In the genomic region with DNA sequence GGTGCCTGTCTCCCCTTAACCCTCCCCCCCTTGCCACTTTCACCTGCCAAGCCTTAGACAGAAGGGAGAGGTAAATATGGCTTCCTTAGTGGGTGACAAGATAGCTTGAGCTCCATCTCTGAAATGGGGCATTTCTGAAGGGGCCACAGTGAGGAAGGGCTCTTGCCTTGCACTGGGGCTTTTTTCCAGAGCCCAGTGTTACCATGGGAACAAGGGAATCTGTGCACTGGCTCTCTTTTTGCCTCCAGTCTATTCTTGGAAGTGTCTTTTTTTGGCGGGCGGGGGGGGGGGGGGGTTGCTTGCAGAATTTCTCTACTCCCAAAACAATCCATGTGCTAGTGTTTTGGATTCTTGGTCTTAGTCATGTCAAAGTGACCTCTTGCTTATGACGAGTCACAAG, we compare ENCODE assay signal across 20 mouse cellular contexts.
DNase-seq lines count a peak whose midpoint lies in the region; ATAC-seq and TF ChIP-seq lines count a peak whose summit lies in the region.
"Had no signal": no experiment of that assay in that cellular context is flagged by ENCODE, and none has a peak within 500 bp of the region (broad histone marks: within the 10 kb centered on the region; RNA-seq: fewer than 3 reads in every experiment).

No protein-coding gene starts in this region.

- no peak for TF ChIP-seq CTCF in hindbrain, postnatal 0 days (IDR thresholded peaks at IDR 0.05; ENCODE audit: low read depth)
- no peak for TF ChIP-seq CTCF in cortical plate, adult 2 months (IDR thresholded peaks at IDR 0.05; ENCODE audit: extremely low read depth, insufficient read depth, low read length)

- peak; percentile 37 for DNase-seq in hindbrain, postnatal 0 days (ENCODE audit: low spot score)
- DNase-seq in hindbrain, embryonic 11.5 days (ENCODE audit: low spot score): no peak
- DNase-seq in right cerebral cortex, postnatal 10 days (ENCODE audit: low spot score in 2 of 2): peak; percentile 59 to 64
- no peak for DNase-seq in right cerebral cortex, postnatal 14 days
- DNase-seq in adrenal gland, adult (ENCODE audit: inconsistent age in 2 of 2, low spot score in 1 of 2): no peak
- DNase-seq: adrenal gland, postnatal 14 days; cerebellum, adult 2 months; cerebellum, postnatal 10 days; embryo, embryonic 11 days; gastrocnemius, adult 2 months; gastrocnemius, postnatal 25 days; heart, postnatal 10 days; heart, postnatal 4 days had no signal

- no peak overlapping the region for H3K4me2 ChIP-seq in hindbrain, postnatal 0 days (ENCODE audit: low read depth, low read length)
- H3K4me2 ChIP-seq in hindbrain, embryonic 11.5 days (replicated peaks; ENCODE audit: low read depth, low read length): no peak overlapping the region
- H3K4me2 ChIP-seq: embryonic facial prominence, embryonic 15.5 days; forebrain, embryonic 15.5 days; hindbrain, embryonic 13.5 days had no signal

- H3K9ac ChIP-seq in hindbrain, postnatal 0 days (replicated peaks; ENCODE audit: low read length): no peak overlapping the region
- H3K9ac ChIP-seq in hindbrain, embryonic 11.5 days (ENCODE audit: low read depth, low read length): no peak overlapping the region
- H3K9ac ChIP-seq: embryonic facial prominence, embryonic 15.5 days; forebrain, embryonic 15.5 days; hindbrain, embryonic 13.5 days had no signal

- H3K4me3 ChIP-seq in hindbrain, postnatal 0 days (ENCODE audit: low read length): no peak overlapping the region
- H3K4me3 ChIP-seq in hindbrain, embryonic 11.5 days (ENCODE audit: low read depth, low read length): no peak overlapping the region
- H3K4me3 ChIP-seq in cortical plate, adult 2 months (ENCODE audit: insufficient read depth, low read length): no peak overlapping the region
- H3K4me3 ChIP-seq: embryonic facial prominence, embryonic 15.5 days; erythroblast, embryonic 14.5 days; forebrain, embryonic 10.5 days; forebrain, embryonic 15.5 days; gastrocnemius, adult 2 months; hindbrain, embryonic 13.5 days had no signal

- H3K36me3 ChIP-seq in hindbrain, postnatal 0 days (ENCODE audit: insufficient read depth, low read length): peaks cover under 1% of the 10 kb centered on the region
- H3K36me3 ChIP-seq in hindbrain, embryonic 11.5 days (ENCODE audit: control insufficient read depth, insufficient read depth, low read length): 0 out of 2 replicates have a peak, but pooled peaks cover 2% of the 10 kb centered on the region

- peak; percentile 34; the same call in 1 of the 2 replicates for ATAC-seq in hindbrain, postnatal 0 days
- no peak for ATAC-seq in hindbrain, embryonic 11.5 days (ENCODE audit: low FRiP score)
- ATAC-seq: forebrain, embryonic 15.5 days; intestine, embryonic 16.5 days had no signal

- H3K9me3 ChIP-seq in hindbrain, postnatal 0 days (ENCODE audit: low read length): no peaks in the 10 kb centered on the region
- H3K9me3 ChIP-seq in hindbrain, embryonic 11.5 days (ENCODE audit: control insufficient read depth, low read length): no peaks in the 10 kb centered on the region
- H3K9me3 ChIP-seq: embryonic facial prominence, embryonic 15.5 days; forebrain, embryonic 10.5 days; forebrain, embryonic 15.5 days; hindbrain, embryonic 13.5 days had no signal

- 41% methylated on average over 3 of the region's 3 CpGs for WGBS in hindbrain, postnatal 0 days
- 65% methylated on average over 3 of the region's 3 CpGs for WGBS in hindbrain, embryonic 11.5 days

- H3K4me1 ChIP-seq in hindbrain, postnatal 0 days (ENCODE audit: insufficient read depth, low read length): peaks cover 3% of the 10 kb centered on the region; the same call in 1 of the 2 replicates
- H3K4me1 ChIP-seq in hindbrain, embryonic 11.5 days (replicated peaks; ENCODE audit: control insufficient read depth, insufficient read depth, low read length): no peaks in the 10 kb centered on the region
- H3K4me1 ChIP-seq in cortical plate, adult 2 months (ENCODE audit: control insufficient read depth, insufficient read depth, low read length): peaks cover 15% of the 10 kb centered on the region

- H3K27ac ChIP-seq in hindbrain, postnatal 0 days: no peak overlapping the region
- no peak overlapping the region for H3K27ac ChIP-seq in hindbrain, embryonic 11.5 days (ENCODE audit: low read depth, low read length)
- H3K27ac ChIP-seq in cortical plate, adult 2 months (ENCODE audit: insufficient read depth, low read length): peak overlapping the region; percentile 70
- H3K27ac ChIP-seq: embryonic facial prominence, embryonic 15.5 days; forebrain, embryonic 10.5 days; forebrain, embryonic 15.5 days; hindbrain, embryonic 13.5 days had no signal

- no peak for TF ChIP-seq POLR2A in cortical plate, adult 2 months (IDR thresholded peaks at IDR 0.05; ENCODE audit: extremely low read depth, insufficient read depth, low read length)

- H3K27me3 ChIP-seq in hindbrain, postnatal 0 days (ENCODE audit: insufficient read depth, low read length): no peaks in the 10 kb centered on the region
- H3K27me3 ChIP-seq in hindbrain, embryonic 11.5 days (ENCODE audit: control insufficient read depth, insufficient read depth, low read length): no peaks in the 10 kb centered on the region
- H3K27me3 ChIP-seq: embryonic facial prominence, embryonic 15.5 days; forebrain, embryonic 15.5 days; hindbrain, embryonic 13.5 days had no signal

Comparison
In these comparisons a context has a peak if more than half of its experiments do, and no peak if none do; other contexts are left out.
1. DNase-seq: peak in hindbrain, postnatal 0 days (single experiment) and right cerebral cortex, postnatal 10 days (2 of 2); none in hindbrain, embryonic 11.5 days (single experiment), right cerebral cortex, postnatal 14 days (single experiment) and adrenal gland, adult (0 of 2).